Mouse (Mus musculus) hindbrain, embryonic 16.5 days (tissue): ENCODE data around the gene Ctnna3. TPM values are rescaled to one million over a fixed set of nuclear protein-coding genes. Genes with fewer than 3 reads are reported as not detected.
"Not testable (repeated sequence)": the region's sequence is repeated elsewhere in the genome, so short reads cannot be mapped to it uniquely, and the experiment has no call there.

Source experiments
- ATAC-seq: fragments of 200-750 bp; cut with Nextera tagmentation; 2 replicates; pipeline ENCODE4 v1.8.0; 2017; ENCODE audit warnings: moderate TSS enrichment, moderate library complexity
- H3K27ac ChIP-seq: fragments of 300-500 bp; sonication (generic); 2 replicates; pipeline ENCODE4 v1.5.1; 2014; ENCODE audit warnings: low read depth, mild to moderate bottlenecking, control low read depth, low read length, moderate library complexity
- H3K27me3 ChIP-seq: fragments of 300-500 bp; sonication (generic); replicated peaks from 2 replicates; pipeline ENCODE4 v1.6.1; 2014; ENCODE audit warnings: low read length; ENCODE audit not compliant: control insufficient read depth, insufficient read depth
- H3K36me3 ChIP-seq: fragments of 300-500 bp; sonication (generic); 2 replicates; pipeline ENCODE4 v1.6.1; 2014; ENCODE audit warnings: mild to moderate bottlenecking, low read length, moderate library complexity, mixed read lengths; ENCODE audit not compliant: control insufficient read depth, insufficient read depth
- H3K4me1 ChIP-seq: fragments of 300-500 bp; sonication (generic); 2 replicates; pipeline ENCODE4 v1.6.1; 2014; ENCODE audit warnings: low read depth, low read length; ENCODE audit not compliant: control insufficient read depth, insufficient read depth
- H3K4me2 ChIP-seq: fragments of 300-500 bp; sonication (generic); 2 replicates; pipeline ENCODE4 v1.6.1; 2014; ENCODE audit warnings: mild to moderate bottlenecking, low read length, control low read depth, moderate library complexity
- H3K4me3 ChIP-seq: fragments of 300-500 bp; sonication (generic); 2 replicates; pipeline ENCODE4 v1.5.1; 2014; ENCODE audit warnings: mild to moderate bottlenecking, low read length, control low read depth, moderate library complexity
- H3K9ac ChIP-seq: fragments of 300-500 bp; sonication (generic); 2 replicates; pipeline ENCODE4 v1.6.1; 2014; ENCODE audit warnings: low read depth, mild to moderate bottlenecking, control low read depth, low read length, moderate library complexity
- H3K9me3 ChIP-seq: fragments of 300-500 bp; sonication (generic); 2 replicates; pipeline ENCODE4 v1.6.1; 2014; ENCODE audit warnings: mild to moderate bottlenecking, low read length, moderate library complexity; ENCODE audit not compliant: control insufficient read depth
- WGBS: fragments of 180-500 bp; shearing (Covaris S2); extraction: QIAGEN DNeasy Blood & Tissue Kit; methylation state at CpG from one replicate; pipeline ENCODE4 v1.1.7; 2014; 5-methylcytosine and 5-hydroxymethylcytosine counted together
- polyA plus RNA-seq: library from polyadenylated mRNA; unstranded; fragments of >200 nt; fragmentation: Nextera tagmentation; extraction: Ambion mirVana; gene quantifications from 2 replicates; pipeline ENCODE4 v1.2.1, GENCODE M21; 2015

Gene Ctnna3
- 1.8 and 2.3 TPM in 2 replicates for polyA plus RNA-seq

DNA sequence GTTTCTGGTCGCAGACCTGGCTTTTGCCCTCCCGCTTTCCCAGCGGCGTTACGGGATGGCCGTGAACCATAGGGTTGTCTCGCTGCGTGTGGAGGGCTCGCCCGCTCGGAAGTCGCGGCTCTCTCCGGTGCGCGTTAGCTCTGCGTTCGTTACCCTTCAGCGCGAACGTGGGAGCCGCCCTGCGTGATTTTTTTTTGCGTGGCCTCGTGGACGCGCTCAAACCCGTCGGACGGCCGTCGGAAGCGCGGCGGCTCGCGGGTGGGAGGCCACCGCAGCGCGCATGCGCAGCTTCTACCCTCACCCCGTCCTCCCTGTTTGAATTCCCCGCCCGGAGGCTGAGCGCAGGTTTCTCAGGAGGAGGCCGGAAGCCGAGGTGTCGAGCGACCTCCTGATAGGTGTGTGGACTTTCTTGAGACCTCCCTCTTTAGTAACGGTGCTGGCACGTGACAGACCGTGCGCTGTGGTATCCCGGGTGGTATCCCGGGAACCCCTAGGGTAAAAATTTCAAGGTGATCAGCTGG is at the start of gene Ctnna3:
TSS of gene Ctnna3 (plus strand) at position 314 of the 521 bp plus-strand sequence.
- no peaks in the 10 kb centered on the region for H3K27me3 ChIP-seq
- WGBS, result under 1% methylated on average over 55 of the region's 55 CpGs
- H3K4me3 ChIP-seq, result peak within 1 kb of the TSS; percentile 88
- H3K36me3 ChIP-seq, result no peaks in the 10 kb centered on the region
- peak; percentile 95 for ATAC-seq
- no peaks in the 10 kb centered on the region for H3K4me1 ChIP-seq
- peak within 1 kb of the TSS; percentile 83 for H3K27ac ChIP-seq
- H3K4me2 ChIP-seq, result peak within 1 kb of the TSS; percentile 93
- no peaks in the 10 kb centered on the region for H3K9me3 ChIP-seq
- H3K9ac ChIP-seq, result peak within 1 kb of the TSS; percentile 77

DNA sequence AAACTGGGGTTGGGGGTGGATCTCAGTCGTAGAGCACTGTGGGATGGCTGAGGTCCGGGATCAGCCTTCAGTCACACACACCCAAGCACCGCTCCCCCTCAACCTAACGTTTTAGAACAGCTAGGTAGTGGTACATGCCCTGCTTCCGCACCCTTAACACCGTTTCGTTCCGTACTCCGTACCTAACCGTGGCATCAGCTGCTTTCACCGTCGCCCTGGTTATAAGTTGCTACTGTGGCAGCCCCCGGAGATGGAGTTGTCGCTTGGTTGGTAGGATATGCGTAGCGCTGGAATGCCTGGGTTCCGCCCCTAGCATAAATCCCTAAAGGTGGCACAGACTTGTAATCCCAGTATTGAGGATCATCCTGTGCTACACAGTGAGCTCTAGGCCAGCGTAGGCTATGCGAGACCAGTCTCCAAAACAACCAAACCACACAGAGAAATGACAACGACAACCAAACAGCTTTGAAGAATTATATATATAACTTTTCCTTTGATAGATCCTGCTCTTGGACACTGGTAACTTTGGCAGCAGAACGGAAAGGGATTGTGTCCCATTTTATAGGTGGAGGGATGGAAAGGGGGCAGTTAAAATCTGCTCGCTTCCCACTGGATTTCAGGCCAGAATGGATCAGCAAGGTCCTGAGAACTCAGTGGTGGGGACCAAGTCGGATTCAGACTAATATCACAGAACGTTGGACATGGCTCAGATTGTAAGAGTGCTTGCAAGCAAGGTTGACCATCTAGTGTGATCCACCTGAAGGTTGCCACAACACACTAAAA is 48.2 kb upstream of the Ctnna3 start, which contains the start of gene Sirt1:
TSS of gene Sirt1 (minus strand) at position 207 of the 783 bp plus-strand sequence.
- Histone ChIP-seq H3K4me3 (peak within 1 kb of the TSS; percentile 62), H3K36me3 (no peaks in the 10 kb centered on the region), H3K9ac (peak within 1 kb of the TSS; percentile 73), H3K27me3 (no peaks in the 10 kb centered on the region; the same call in 1 of the 2 replicates), H3K27ac (peak within 1 kb of the TSS; percentile 74), H3K4me2 (peak within 1 kb of the TSS; percentile 71), H3K9me3 (no peaks in the 10 kb centered on the region), H3K4me1 (peaks cover 9% of the 10 kb centered on the region)
- 7% methylated on average over 24 of the region's 24 CpGs for WGBS
- no peak for ATAC-seq

DNA sequence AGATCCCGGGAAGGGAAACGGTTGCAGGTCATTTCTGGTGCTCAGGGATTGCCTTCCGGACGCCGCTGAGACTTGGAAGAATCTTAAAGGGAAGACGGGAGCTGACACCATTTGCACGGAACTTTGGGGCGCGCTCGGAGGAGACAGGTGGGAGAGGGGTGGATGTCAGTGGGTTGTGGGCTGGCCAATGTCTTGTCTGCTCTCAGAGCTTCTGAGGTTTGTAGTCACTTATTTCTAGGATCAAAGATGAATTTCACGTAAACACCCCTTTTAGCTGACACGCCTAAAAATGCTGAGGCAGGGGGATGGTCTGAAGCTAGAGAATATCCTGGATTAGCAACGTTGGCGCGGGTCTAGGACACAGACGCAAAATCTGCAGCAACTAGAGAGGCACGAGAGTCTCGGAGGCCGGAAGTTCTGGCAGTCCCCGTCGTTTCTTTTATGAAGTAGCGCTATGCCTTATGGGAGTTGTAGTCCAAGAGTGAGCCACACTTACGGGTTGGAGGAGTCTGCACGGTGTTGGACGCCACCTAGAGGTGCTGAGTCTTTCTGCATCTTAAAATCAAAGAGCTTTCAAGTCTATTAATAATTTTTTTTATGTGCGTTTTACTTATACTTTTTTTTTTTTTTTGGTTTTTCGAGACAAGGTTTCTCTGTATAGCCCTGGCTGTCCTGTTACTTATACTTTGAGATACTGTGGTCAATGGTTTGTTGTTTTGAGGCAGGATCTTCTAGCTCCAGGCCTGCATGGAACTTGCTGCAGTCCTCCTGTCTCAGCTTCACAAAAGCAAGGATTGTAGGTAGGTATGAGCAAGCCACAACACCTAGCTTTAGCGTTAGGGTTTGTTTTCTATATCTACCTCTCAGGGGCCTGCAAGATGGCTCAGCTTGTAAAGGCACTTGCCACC is 47.3 kb upstream of the Ctnna3 start, which contains the start of gene Dnajc12:
TSS of gene Dnajc12 (plus strand) at position 72 of the 908 bp plus-strand sequence.
- H3K36me3 ChIP-seq, result no peaks in the 10 kb centered on the region
- ATAC-seq, result peak; percentile 95
- H3K27ac ChIP-seq, result peak within 1 kb of the TSS; percentile 74
- H3K9me3 ChIP-seq, result no peaks in the 10 kb centered on the region
- H3K27me3 ChIP-seq, result no peaks in the 10 kb centered on the region; the same call in 1 of the 2 replicates
- H3K4me1 ChIP-seq, result peaks cover 9% of the 10 kb centered on the region
- H3K4me2 ChIP-seq, result peak within 1 kb of the TSS; percentile 71
- WGBS, result 0% methylated on average over 28 of the region's 28 CpGs
- peak within 1 kb of the TSS; percentile 73 for H3K9ac ChIP-seq
- peak within 1 kb of the TSS; percentile 62 for H3K4me3 ChIP-seq

DNA sequence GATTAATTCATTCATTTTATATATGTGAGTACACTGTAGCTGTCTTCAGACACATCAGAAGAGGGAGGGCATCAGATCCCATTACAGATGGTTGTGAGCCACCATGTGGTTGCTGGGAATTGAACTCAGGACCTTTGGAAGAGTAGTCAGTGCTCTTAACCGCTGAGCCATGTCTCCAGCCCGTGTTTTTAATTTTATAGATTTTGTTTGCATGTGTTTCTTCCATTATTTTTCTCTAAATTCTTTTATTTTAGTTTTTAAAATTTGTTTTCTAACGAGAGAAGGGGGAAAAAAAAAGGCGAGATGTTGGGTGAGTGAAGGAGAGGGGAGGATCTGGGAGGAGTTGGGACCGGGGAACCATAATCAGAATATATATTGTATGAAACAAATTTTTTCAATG is 44.0 kb upstream of the Ctnna3 start:
- peak overlapping the region; percentile 58 for H3K4me2 ChIP-seq
- WGBS, result 30% methylated on average over 5 of the region's 5 CpGs
- H3K4me1 ChIP-seq, H3K36me3 ChIP-seq, H3K27ac ChIP-seq, ATAC-seq, H3K27me3 ChIP-seq, H3K9me3 ChIP-seq, H3K9ac ChIP-seq: not testable (repeated sequence)
- H3K4me3 ChIP-seq, result peak overlapping the region; percentile 64

DNA sequence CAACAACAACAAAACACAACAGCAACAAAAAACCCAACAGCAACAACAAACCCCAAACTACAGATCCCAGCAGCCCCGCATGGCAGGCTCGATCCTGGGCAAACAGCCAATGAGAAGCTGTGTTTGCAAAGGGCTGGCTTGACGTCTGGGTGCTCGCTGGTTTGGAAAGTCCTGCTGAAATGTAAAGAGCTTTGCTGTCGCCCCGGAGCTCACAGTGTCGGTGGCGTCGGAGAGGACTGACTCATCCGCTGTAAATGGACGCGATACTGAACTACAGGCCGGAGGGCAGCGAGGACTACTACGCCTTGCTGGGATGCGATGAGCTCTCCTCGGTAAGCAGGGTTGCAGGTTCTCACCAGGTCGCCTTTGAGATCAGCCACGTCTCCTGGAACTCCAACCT is 43.5 kb upstream of the Ctnna3 start:
- Histone ChIP-seq H3K27me3 (no peaks in the 10 kb centered on the region), H3K9me3 (no peaks in the 10 kb centered on the region), H3K4me1 (peaks cover 6% of the 10 kb centered on the region), H3K4me3 (peak overlapping the region; percentile 64), H3K4me2 (peak overlapping the region; percentile 58), H3K27ac (peak overlapping the region; percentile 82), H3K36me3 (no peaks in the 10 kb centered on the region), H3K9ac (peak overlapping the region; percentile 70)
- WGBS, result under 1% methylated on average over 19 of the region's 19 CpGs
- peak; percentile 71 for ATAC-seq

DNA sequence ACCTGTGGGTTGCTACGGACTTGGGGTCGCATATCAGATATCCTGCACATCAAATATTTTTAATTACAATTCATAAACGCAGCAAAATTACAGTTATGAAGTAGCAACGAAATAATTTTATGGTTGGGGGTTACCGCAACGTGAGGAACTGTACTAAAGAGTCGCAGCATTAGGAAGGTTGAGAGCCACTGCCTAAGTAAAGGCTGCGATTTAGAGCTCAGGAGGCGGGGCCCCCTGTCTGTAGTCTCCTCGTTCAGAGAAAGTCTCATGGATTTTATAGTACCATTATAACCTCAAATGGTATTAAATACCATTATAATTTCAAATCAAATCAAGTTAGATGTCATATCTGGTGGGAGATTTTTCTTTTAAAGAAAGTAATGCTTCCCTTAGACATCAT is 42.9 kb upstream of the Ctnna3 start:
- Histone ChIP-seq H3K4me1 (peaks cover under 1% of the 10 kb centered on the region), H3K4me2 (peak overlapping the region; percentile 58), H3K27ac (peak overlapping the region; percentile 82; the same call in 1 of the 2 replicates), H3K27me3 (no peaks in the 10 kb centered on the region), H3K9me3 (no peaks in the 10 kb centered on the region), H3K36me3 (no peaks in the 10 kb centered on the region), H3K9ac (peak overlapping the region; percentile 70), H3K4me3 (peak overlapping the region; percentile 64)
- WGBS, result 4% methylated on average over 10 of the region's 10 CpGs
- no peak for ATAC-seq

DNA sequence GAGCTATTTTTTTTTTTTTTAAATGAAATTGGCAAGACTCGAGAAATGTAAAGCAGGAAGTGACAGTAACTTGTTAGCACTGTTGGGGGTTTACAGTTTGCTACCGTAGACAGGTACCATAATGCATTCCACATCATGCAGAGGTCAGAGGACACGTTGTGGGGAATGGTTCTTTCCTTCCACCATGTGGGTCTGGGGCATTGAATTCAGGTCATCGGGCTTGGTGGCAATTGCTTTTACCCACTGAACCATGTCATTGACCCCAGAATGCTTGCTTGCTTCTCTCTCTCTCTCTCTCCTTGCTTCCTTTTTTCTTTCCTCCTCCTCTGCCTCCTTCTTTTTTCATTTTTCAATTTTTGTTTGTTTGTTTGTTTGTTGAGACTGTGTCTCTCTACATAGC is 41.0 kb upstream of the Ctnna3 start:
- H3K36me3 ChIP-seq, result no peaks in the 10 kb centered on the region
- no peaks in the 10 kb centered on the region for H3K9me3 ChIP-seq
- H3K4me3 ChIP-seq, result no peak overlapping the region
- H3K4me1 ChIP-seq, result no peaks in the 10 kb centered on the region
- ATAC-seq, result no peak
- 40% methylated on average over 4 of the region's 4 CpGs for WGBS
- H3K27ac ChIP-seq, result no peak overlapping the region
- no peaks in the 10 kb centered on the region for H3K27me3 ChIP-seq
- H3K4me2 ChIP-seq, result no peak overlapping the region
- no peak overlapping the region for H3K9ac ChIP-seq

DNA sequence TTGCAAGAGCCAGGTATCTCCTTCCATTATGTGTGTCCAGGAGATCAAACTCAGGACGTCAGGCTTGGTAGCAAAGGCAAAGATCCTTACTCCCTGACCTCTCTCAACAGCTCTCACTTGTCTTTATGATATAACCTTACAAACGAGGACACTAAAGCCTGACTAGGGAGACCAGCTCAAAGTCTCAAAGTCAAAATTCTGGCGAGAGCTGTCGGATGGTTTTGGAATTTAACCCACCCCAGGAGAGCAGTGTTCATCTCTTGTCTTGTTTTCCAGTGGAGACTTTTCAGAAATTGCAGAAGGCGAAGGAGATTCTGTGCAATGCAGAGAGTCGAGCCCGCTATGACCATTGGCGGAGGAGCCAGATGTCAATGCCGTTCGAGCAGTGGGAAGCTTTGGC is 32.9 kb upstream of the Ctnna3 start:
- Histone ChIP-seq H3K4me3 (no peak overlapping the region), H3K36me3 (no peaks in the 10 kb centered on the region), H3K27ac (no peak overlapping the region), H3K9me3 (no peaks in the 10 kb centered on the region), H3K4me1 (no peaks in the 10 kb centered on the region), H3K9ac (no peak overlapping the region), H3K27me3 (no peaks in the 10 kb centered on the region), H3K4me2 (no peak overlapping the region)
- no peak for ATAC-seq
- WGBS, result 89% methylated on average over 10 of the region's 10 CpGs
